Mouse (Mus musculus): ENCODE measurements around the gene Tbc1d16. TPM values are rescaled to one million over a fixed set of nuclear protein-coding genes. Genes with fewer than 3 reads are reported as not detected.

Tbc1d16 gene
- total RNA-seq, 2 experiments from 2014 or later, result 111 to 115 TPM

- no peak for DNase-seq (ENCODE audit: low spot score in 2 of 2)
Observed at GRCm38 (mm10) chr11:119237007-119237406, 8.7 kb upstream of the Tbc1d16 start.

GRCm38 (mm10) chr11:119236354-119236753 lies 8.1 kb upstream of the Tbc1d16 start:
- DNase-seq (ENCODE audit: low spot score in 2 of 2), result no peak

DNA sequence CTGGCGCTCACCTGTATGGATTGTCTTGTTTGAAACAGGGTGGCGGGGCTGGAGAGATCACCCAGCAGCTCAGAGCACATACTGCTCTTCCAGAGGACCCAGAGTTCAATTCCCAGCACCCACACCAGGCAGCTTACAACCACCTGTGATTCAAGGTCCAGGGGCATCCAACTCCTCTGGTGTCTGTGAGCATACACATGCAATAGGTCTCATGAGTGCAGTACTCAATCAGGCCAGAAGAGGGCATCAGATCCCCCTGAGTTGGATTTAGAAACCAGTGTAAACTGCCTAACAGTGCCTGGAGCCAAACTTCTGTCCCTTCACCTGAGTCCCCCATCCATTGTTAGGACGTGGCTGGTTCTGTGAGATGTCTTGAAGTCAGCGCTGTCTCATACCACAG lies 7.3 kb upstream of the Tbc1d16 start:
- DNase-seq (ENCODE audit: low spot score in 2 of 2), result peak; percentile 75

DNA sequence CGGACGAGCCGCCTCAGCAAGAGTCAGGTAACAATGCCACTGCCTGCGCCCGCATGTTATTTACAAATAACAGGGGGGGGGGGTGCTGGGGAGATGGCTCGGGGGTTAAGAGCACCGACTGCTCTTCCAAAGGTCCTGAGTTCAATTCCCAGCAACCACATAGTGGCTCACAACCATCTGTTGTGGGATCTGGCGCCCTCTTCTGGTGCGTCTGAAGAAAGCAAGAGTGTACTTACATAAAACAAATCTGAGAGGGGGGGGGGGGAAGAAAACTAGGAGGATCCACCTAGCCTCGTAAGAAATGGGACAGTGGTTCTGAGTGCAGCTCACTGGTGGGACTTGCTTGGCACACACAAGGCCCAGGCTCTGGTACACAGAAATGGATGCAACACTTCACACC lies 6.5 kb upstream of the Tbc1d16 start:
- DNase-seq (ENCODE audit: low spot score in 2 of 2), result no peak

DNA sequence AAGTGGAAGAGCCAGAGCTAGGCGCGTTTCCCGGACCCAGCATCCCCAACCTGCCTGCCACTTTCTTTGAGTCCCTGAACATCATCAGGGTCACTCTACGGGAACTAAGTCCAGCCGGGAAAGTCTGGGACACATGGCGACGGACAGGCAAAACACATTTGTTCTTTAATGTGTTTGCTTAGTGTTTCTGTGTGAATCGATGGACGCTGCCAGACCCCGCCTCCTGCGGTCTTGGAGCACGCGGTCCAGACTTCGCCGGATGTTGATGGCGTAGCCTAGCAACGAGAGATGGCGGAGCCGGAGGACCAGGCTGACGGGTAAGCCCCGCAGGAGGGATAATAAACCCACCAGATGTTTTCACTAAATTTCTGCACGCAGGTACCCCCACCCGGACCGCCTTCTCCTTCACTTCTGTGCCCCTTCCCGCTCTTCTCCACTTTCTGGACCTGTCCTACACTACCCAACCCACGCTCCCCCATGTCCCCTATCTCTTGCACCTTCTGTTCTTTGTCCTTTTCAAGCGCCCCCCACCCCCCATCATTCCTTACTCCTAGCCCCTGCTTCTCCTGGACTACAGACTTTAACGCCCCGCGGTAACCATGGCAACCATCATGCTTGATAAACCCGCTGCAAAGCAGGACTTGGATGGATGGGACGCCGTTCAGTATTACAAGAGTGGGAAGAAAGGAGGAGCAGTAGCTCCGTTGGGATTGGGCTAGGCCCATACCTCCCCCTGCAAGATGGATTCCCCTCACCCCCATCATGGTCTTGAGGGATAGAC lies 737 bp upstream of the Tbc1d16 start:
- peak; percentile 67 to 73 for DNase-seq (ENCODE audit: low spot score in 2 of 2)

DNA sequence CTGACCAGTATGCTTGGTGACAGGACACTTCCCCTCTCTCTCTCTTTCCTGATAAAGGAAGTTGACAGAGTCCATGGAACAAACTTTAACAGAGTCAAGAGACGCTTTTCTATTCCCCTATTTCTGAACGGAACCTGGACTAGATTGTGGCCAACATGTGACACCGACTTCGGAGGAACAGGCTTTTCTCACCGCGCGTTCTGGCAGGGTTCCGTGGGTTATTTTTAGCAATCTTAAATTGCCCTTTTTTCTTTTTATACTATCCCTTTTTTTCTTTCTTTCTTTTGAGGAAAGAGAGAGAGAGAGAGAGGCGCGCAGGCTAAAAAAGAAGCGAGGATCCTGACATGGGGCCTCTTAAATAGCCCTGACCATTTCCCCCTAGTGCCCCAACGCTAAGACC lies 708 bp downstream of the Tbc1d16 start:
- DNase-seq (ENCODE audit: low spot score in 2 of 2), result no peak

DNA sequence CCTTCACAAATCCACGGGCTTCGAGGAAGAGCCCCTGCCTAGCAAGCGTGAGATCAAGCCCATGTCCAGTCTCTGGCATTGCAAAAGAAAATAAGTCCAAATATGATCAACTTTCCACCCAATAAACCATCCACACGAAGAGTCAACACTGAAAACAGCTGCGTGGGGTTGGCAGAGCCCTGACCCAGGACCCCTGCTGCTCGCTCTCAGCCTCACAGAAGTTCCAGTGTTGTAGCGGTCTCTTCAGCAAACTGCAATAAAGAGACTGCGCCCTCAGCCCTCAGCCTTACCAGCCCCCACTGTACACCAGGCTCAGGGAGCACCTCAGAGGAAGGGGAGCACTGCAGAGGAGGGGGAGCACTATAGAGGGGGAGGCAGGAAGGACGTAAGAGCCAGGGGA lies 2.7 kb downstream of the Tbc1d16 start:
- no peak for DNase-seq (ENCODE audit: low spot score in 2 of 2)

DNA sequence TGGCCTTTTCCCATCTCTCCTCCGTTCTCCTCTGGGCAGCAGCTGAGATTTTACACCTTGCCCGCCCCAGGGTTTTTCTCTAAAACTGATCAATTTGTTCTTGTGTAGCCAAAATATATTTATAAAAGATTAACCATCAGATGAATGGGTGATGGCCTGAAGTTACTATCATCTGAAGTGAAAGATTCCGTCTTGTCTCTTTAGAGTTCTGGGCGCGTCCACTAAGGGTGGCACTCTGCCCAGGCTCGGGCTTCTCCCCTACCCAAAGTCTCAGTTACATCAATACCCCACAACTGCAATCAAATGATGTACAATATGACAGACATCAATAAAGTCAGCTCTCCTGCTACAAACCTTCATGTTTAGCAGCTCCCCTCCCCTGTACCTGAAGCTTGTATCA lies 3.4 kb downstream of the Tbc1d16 start:
- DNase-seq (ENCODE audit: low spot score in 2 of 2), result no peak

- DNase-seq (ENCODE audit: low spot score in 2 of 2), result peak in 1 of 2 experiments; percentile 54
Observed at GRCm38 (mm10) chr11:119223124-119223890, 5.0 kb downstream of the Tbc1d16 start.

- DNase-seq (ENCODE audit: low spot score in 2 of 2), result no peak
Observed at GRCm38 (mm10) chr11:119221812-119222510, 6.3 kb downstream of the Tbc1d16 start.

- peak; percentile 86 to 87 for DNase-seq (ENCODE audit: low spot score in 2 of 2)
Observed at GRCm38 (mm10) chr11:119219816-119220465, 8.4 kb downstream of the Tbc1d16 start.

GRCm38 (mm10) chr11:119217861-119218260 lies 10.4 kb downstream of the Tbc1d16 start:
- DNase-seq (ENCODE audit: low spot score in 2 of 2), result no peak

DNA sequence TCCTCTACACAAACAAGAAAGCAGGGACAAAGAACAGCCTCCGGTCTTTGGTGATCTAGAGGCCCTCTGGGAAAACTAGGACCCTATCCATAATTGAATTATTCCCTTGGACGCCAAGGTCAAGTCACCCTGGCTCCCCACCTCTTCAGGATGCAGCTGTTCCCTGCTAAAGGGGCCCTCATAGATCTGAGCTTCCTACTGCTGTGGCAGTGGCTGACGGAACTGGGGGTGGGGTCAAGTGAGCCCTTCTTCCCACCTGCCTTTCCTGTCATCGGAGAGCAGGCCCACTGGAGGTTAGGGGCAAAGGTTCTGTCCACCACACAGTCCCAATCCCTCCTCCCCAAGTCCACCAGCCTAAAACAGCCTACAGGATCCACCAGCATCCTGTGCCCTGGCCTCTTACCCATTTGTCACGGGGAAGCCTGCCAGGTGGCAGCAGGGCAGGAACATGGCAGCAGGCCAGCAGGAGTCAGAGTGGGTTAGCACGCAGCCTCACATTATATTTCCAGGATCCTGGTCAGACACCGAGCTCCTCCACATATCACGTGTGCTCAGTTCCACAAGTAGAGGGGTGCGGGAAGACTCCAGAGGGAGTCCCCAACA lies 12.3 kb downstream of the Tbc1d16 start:
- no peak for DNase-seq (ENCODE audit: low spot score in 2 of 2)

DNA sequence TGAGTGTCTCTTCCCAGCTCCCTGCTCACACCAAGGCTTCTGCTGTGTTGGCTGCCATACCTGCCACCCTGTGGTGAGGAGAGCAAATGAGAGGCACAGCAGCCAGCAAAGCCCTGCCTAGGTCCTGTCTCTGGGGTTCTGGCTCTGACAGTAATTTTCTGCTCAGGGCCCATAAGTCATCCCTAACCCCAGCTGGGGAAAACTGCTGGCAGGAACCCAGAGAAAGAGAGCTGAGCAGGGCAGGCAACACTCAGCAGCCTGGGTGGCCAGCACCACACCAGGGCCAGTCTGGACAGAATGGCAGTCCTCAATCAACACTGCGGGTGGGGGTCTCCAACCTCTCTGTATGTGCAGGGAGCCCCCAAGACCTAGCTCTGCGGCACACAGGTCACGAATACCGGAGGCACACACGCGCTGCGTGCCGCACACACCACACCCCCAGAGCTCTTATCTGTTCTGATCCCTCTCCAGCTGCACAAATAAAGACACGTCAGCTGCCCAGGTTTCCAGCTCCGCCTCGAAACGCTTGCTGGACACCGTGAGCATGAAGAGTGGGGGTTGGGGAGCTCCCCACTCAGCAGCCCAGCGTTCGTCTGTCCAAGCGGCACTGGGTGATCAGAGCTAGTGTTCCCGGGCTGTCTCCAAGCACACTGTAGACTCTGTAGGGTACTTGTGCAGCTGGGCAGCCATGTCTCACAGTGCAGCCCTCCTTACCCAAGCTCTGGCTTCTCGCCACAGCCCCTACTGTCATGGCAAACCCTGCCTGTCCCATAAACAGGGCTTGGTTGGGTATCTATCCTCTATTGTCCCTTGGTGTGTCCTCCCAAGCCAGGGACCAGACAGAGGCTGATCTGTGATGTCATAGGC lies 13.0 kb downstream of the Tbc1d16 start:
- DNase-seq (ENCODE audit: low spot score in 2 of 2), result no peak

DNA sequence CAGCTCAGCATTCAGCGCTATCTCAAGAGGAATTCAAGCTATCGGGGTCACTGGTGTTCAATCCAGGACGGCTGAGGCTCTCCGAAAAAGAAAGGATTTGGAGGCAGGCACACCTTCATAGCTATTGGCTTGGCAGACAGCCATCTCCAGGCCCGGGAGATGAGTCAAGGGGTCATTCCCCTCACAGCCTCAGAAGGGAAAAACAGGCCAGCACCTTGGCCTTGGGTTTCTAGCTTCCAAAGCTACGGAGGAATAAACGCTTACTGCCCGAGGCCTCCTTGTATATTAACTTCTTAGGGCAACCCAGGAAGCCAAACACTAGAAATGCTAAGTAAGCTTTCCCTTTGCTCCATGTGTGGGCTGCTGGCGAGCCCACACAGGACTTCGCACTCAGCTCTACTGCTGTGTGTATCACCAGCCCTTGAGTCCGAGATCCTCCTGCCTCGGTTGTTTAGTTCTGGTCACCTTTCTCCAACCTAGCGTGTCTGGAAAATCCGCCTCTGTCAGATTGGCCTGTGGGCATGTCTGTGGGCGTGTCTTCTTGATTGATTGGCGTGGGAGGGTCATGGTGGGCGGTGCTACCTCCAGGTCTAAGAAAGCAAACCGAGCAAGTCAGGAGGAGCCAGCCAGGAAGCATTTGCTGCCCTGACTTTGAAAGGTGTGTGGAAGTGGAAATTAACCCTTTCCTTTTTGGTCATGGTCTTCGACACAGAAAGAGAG lies 15.0 kb downstream of the Tbc1d16 start:
- DNase-seq (ENCODE audit: low spot score in 2 of 2), result no peak

GRCm38 (mm10) chr11:119211604-119212309 lies 16.5 kb downstream of the Tbc1d16 start:
- DNase-seq (ENCODE audit: low spot score in 2 of 2), result no peak

GRCm38 (mm10) chr11:119210321-119211100 lies 17.8 kb downstream of the Tbc1d16 start:
- DNase-seq (ENCODE audit: low spot score in 2 of 2), result peak; percentile 79 to 86

All from layer of hippocampus, postnatal 10 days (tissue).